ENCODE assay signal across 15 mouse cellular contexts in genomic region chr11:12073394-12074226, GRCm38 (mm10). TPM values are rescaled to one million over a fixed set of nuclear protein-coding genes. Genes with fewer than 3 reads are reported as not detected.
A peak's percentile ranks its signal among the peaks of the same experiment; 100 is the strongest.
DNase-seq lines count a peak whose midpoint lies in the region; TF ChIP-seq lines count a peak whose summit lies in the region.
"Had no signal": no experiment of that assay in that cellular context is flagged by ENCODE, and none has a peak within 500 bp of the region (broad histone marks: within the 10 kb centered on the region; RNA-seq: fewer than 3 reads in every experiment).

No protein-coding gene starts in this region.

- TF ChIP-seq POLR2A in brain, embryonic 14.5 days (IDR thresholded peaks at IDR 0.05; ENCODE audit: borderline replicate concordance, extremely low read depth, insufficient read depth, insufficient read length, poor library complexity, severe bottlenecking) = no peak

- TF ChIP-seq CTCF in brain, embryonic 14.5 days (IDR thresholded peaks at IDR 0.05; ENCODE audit: borderline replicate concordance, extremely low read depth, insufficient read depth, insufficient read length) = no peak

- peak; percentile 8 for DNase-seq in layer of hippocampus, adult 11-12 months (ENCODE audit: low spot score)
- DNase-seq in layer of hippocampus, postnatal 25 days (ENCODE audit: extremely low spot score in 1 of 2, low spot score in 1 of 2) = no peak
- DNase-seq in NIH3T3 (ENCODE audit: low read depth) = peak; percentile 32
- peak; percentile 25 for DNase-seq in brain, embryonic 14.5 days (ENCODE audit: low read depth)
- peak; percentile 15 for DNase-seq in layer of hippocampus, adult 9-11 months
- no peak for DNase-seq in cerebellum, postnatal 4 days (ENCODE audit: low spot score in 2 of 2)
- no peak for DNase-seq in kidney, adult 9 months
- DNase-seq: adrenal gland, adult 8-10 months; cerebellum, adult 11-12 months; cerebellum, postnatal 36 days; gastrocnemius, adult 2 months; liver, postnatal 0 days; lung, postnatal 4 days; thymus, postnatal 25 days had no signal

RNA-seq across cellular contexts. Expression of gene Grb10, which starts 35.1 kb away (rescaled TPM):
- 10 to 100 TPM; 21.6 to 22.0 TPM for total RNA-seq in layer of hippocampus, postnatal 25 days (2021)
- polyA plus RNA-seq in brain, embryonic 14.5 days (2012; rRNA removed) = 128 and 146 TPM in 2 replicates
- total RNA-seq: MEL had no signal

Comparison
In these comparisons a context has a peak if more than half of its experiments do, and no peak if none do; other contexts are left out.
1. DNase-seq: peak in layer of hippocampus, adult 11-12 months (single experiment), NIH3T3 (single experiment), brain, embryonic 14.5 days (single experiment) and layer of hippocampus, adult 9-11 months (single experiment); none in layer of hippocampus, postnatal 25 days (0 of 2), cerebellum, postnatal 4 days (0 of 2) and kidney, adult 9 months (single experiment).